Mouse (Mus musculus) CD4-positive, CD25-positive, alpha-beta regulatory T cell, adult 2 months (primary cell): ENCODE results near the gene Stab1.

ENCODE experiments used
- DNase-seq: peaks from one replicate; pipeline ENCODE4 v3.0.0-alpha.2; 2012; ENCODE audit warnings: low read depth, low spot score

The Stab1 gene

DNA sequence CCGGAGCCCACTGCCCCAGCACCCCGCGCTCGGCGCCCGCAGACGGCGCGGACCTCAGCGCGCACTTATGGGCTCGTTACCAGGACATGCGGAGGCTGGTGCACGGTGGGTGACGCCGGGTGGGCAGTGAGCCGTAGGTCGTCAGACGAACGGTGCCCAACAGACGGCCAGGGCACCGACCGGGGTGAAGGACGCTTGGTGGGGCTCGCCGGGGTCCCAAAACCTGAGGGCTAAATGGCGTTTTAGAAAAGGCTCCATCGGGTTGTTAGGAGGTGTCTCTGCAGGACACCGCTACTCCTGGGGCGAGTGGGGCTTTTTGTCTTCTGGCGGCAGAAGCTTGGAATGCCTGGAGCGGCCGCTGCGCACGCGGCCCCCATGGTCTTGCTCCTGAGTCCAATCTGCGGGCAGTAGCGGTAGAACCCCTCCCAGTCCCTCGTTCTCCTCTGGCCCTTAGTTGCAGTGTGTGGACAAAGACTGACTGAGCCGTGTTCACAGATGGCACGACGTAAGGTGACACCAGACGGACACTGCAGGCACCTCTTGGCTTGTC is 37.1 kb downstream of the Stab1 start:
- DNase-seq: no peak

DNA sequence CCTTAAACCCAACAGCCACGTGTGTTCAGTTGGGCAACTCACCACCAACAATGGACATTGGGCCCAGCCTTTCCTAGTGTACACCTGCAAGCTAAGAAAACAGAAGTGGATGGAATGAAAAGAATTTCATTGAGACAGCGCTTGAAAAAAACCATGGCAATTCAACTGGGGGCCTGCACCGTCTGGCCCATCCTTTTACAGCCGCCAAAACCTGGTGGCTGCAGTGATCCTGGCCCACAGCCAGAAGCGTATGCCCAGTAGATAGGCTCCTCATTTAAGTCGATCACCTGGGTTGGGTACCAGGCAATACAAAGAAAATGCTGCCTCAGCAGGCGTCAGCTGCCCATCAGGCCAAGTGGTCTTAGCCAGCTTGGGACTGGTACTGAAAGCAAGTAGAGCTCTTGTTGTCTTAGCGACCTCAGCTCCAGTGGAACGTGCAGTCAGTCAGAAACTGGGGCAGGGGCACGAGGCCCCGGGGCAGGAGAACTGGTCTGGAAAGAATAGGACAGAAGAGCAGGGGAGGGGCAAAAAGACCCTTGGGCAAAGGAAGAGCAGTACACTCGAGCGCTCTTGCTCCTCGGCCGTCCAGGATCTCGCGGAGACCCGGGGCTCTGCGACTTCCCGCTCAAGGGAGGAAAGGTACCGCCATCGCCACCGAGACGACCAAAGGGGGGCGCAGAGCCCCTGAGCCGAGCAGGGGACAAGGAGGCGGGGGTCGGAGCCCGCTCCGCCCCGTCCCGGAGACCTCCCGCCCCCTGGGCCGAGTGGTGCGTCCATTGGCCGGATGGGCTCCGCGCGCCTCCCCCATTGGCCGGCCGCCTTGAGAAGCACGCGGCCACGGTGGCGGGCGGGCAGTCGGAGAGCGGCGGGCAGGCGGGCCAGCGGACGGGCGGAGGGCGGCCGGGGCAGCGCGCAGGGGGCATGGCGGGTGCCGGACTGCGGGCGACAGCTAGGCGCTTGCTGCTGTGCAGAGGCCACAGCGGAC is 37.9 kb downstream of the Stab1 start, which contains the start of gene Nt5dc2:
Gene Nt5dc2 (plus strand): TSS at position 818 of the 985 bp plus-strand sequence.
- peak; percentile 76 for DNase-seq

DNA sequence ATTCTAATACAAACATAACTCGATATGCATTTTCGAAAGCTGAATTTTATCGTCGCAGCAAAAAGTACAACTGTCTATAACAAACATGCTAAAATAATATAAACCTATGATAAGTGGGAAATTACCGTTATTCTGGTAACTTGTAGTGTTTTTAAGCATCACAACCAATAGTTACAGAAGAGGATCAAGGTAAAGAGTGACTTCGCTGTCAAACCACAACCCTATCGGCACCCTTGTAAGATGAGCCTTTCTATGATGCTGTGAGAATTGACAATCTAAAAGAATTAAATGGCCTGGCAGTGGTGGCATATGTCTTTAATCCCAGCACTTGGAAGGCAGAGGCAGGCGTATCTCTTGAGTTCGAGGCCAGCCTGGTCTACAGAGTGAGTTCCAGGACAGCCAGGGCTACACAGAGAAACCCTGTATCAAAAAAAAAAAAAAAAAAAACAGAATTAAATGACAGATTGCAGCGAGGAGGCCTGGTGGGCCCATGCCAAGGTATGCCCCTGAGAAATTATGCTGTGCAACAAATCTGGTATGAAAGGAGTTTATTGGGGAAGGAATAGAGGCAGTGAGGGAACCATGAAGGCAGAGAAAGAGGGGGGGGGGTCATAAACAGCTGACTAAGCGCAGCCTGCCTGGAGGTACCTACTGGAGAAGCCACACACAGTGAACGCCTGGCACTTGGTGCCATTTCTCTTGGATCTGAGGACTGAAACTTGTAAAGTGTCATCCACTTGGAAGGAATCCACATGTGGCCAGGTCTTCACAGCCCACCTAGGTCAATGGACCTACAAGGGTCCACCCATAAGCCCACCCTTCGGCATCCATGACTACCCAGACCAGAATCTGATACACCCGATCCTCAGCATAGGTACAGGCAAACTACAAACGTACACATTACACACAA is 38.9 kb downstream of the Stab1 start:
- DNase-seq: peak; percentile 12

DNA sequence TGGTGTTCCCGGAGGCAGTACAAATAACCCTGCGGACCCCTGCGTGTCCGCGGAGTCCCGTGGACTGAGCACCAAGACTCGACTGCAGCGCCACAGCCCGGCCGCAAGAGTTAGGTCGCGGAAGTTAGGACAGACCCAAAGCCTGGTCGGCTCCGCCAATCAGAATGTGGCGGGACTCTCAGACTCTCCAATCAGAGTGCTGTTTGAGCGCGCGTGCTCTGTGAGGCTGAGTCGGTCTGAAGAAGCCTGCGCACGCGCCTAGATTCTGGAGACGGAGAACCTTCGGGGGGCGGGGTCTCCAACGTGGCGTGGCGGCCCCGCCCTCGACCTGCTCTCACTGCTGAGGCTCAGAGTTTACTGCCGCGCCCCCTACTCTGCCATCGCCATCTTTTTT is 39.6 kb downstream of the Stab1 start, which contains the start of gene Smim4:
Gene Smim4 (minus strand): TSS at position 131 of the 394 bp plus-strand sequence.
- peak; percentile 99 for DNase-seq

DNA sequence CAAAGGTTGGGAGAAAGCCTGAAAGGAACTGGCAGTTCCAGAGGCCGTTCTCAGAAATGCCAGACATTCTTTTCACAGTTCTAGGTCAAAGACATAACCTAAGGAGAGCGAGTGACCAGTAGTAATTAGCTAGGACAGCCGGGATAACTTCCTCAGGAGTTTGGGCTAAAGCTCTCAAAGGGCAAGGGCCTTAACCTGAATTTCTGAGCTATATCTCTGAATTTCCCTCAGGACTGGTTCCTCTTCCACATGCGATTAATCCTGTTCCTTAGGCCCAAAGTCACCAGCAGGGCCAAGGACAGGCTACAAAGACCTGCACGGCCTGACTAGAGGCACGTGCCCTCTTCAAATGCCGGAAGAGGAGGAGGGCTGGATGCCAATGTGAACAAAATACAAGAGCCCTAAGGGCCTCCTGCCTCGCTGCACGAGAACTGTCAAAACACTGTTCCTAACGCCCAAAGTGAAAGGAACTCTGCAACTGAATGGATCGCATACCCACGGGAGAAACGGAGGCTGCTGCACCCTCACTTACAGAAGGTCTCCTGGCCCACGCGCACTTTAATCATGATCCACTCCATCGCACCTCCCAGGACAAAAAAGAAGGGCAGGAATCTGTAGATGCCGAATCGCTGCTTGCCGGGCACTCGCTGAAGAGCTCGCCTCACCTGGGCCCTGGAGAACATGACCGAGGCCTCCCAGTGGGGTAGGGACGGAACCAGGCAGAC is 40.2 kb downstream of the Stab1 start:
- DNase-seq: peak; percentile 71

DNA sequence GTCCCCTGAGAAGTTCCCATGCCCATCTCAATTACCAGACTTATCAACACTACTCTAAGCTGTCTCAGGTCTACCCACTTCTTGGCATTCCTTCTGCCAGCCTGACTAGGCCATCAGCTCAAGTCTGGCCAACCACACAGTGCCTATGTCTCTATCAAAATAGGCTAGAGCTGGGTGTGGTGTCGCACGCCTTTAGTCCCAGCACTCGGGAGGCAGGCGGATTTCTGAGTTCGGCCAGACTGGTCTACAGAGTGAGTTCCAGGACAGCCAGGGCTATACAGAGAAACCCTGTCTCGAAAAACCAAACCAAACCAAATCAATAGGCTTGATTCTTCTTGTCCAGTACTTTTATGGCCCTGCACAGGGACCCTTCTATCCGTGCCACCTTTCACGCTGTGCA is 41.6 kb downstream of the Stab1 start:
- DNase-seq: no peak

DNA sequence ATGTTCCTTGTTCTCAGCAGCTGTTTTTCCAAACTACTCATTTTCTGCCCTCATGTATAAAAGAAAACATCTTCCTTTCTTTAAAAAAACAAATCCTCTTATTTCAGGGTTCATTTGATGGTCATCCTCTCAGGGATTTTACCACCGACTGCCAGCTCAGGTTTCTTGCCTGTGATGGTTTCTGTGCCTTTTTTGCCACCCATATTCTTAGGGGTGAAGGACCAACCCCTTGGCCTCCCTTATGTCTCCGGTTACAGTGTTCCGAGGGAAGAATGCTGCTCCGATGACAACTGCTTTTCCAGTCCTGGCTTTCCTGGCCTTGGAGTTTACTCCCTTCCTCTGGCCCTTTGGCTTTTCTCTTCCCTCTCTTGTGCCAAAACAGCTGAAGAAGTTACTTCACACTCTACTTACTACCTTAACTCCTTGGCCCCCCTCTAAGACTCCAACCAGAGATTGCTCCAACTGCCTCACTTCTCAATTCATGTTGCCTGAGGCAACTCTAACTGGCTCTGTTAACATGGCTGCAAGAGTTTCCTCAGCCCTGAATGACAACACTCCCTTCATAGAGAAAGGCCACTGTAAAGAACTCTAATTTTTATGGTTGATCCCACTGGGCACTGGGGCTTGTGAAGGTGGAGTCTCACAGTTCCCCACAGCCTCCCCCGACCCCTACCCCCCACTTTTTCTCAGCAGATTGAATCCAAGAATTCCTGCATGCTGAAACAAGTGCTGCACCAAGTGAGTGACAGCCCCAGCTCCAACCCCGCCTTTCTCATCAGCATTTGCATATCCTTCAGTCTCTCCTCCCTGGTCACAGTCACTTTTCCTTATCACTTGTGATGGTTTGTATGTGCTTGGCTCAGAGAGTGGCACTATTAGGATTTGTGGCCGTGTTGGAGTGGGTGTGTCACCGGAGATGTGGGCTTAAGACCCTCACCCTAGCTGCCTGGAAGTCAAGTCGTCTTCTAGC is 43.0 kb downstream of the Stab1 start:
- no peak for DNase-seq

DNA sequence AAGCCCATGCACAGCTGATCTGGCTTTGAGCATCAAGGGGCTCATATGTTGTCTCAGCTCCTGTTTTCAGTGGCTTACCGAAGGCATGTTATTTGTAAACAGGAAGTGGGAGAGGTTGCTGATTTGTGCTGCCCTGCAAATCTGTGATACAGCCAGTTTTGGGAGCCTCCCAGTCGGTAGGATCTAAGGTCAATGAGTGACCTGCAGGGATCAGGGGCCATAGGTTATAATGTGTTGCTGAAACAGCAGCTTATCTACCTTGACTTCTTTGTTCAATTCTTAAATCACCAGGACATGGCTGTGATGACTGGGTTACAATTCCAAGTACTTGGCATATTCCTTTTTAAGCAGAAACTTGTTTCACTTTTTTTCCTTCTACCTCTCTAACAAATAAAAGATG is 52.9 kb downstream of the Stab1 start:
- DNase-seq: no peak

DNA sequence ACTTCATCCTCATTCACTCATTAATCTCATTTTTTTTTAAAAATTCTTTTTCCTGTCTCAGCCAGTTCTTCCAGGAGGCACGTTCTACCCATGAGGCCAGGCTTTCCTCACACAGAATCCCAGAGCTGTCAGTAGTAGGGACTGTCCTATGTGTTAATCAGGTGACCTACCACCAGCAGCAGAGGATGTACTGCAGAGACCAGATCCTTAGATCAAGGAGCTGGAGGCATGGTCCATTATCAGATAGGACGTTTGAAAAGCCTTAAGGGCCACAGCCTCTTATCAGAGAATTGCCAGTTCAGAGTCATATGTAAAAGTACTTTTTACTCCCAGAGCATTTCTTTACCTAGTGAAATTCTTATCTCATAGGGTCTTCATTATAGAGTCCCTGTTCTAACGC is 54.4 kb downstream of the Stab1 start:
- no peak for DNase-seq

DNA sequence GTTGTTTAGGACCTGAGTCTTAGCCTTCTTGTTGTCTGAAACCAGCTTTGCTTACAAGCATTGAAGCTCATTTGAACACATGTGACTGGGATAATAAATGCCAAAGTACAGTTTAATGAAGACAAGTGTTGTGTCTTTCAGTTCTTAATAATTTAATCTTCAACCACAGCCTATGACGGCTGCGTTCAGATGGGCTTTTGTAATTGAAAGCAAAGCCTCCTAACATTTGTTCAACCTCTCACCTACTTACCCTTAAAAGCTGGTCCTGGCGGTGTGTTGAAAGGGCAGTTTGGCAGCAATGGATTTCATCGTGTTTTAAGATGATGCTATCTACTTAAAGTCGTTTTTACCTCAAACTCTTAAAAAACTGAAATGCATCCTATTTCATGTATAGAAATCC is 56.3 kb downstream of the Stab1 start:
- DNase-seq: no peak

DNA sequence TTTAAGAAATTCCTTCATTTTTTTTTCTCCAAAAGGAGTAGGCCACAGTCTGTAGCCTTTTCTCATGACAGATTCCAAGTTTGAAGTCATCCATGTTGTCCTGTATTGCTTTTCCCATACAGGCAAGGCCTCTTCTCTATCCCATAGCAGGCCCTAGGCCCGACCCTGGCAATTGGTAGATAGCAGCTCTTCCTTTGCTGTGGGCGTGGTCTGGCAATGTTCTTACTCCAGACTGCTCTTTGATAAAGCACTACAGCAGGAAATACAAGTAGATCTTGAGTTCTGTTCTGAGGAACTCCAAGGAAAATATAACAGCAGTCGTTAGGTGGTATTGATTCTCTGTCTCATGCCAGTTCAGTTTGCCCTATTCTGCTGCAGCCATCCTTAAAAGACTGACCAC is 57.8 kb downstream of the Stab1 start:
- DNase-seq: no peak

DNA sequence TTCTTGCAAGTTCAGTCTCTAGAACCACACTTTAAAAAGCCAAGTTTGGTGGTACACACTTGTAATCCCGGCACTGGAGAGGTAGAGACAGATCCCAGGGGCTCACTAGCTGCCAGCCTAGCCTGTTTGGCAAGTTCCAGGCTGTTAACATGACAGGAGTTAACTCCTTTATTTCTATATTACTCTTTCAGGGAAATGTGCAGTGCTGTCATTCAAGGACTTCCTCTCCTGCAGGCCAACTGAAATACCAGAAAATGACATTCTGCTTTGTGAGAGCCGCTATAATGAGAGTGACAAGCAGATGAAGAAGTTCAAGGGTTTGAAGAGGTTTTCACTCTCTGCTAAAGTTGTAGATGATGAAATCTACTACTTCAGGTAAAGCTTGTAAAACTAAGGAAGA is 63.3 kb downstream of the Stab1 start:
- DNase-seq: no peak

DNA sequence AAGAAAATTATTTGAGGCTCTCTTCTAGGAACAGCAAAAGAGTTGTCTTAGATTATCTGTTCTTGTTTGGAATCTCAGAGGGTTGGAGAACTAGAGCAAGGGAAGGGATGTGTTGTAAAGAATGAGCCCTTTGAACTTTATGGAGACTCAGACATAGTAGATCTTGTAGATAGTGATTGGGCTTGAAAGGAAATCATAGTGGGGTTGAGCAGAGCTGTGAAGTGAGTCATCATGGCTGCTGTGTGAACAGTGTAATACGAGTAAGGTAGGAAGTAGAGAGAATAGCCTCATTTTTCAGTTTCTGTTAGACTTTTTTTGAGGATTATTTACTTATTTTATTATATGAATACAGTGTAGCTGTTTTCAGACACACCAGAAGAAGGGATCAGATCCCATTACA is 78.5 kb downstream of the Stab1 start:
- DNase-seq: peak; percentile 27
